Mouse (Mus musculus) telencephalon, adult 2 months (tissue): ENCODE data around the gene Odf3.

ENCODE experiments used
- DNase-seq: peaks from one replicate; pipeline ENCODE4 v3.0.0-alpha.2; 2011; ENCODE audit warnings: low read depth, low spot score

Gene Odf3

DNA sequence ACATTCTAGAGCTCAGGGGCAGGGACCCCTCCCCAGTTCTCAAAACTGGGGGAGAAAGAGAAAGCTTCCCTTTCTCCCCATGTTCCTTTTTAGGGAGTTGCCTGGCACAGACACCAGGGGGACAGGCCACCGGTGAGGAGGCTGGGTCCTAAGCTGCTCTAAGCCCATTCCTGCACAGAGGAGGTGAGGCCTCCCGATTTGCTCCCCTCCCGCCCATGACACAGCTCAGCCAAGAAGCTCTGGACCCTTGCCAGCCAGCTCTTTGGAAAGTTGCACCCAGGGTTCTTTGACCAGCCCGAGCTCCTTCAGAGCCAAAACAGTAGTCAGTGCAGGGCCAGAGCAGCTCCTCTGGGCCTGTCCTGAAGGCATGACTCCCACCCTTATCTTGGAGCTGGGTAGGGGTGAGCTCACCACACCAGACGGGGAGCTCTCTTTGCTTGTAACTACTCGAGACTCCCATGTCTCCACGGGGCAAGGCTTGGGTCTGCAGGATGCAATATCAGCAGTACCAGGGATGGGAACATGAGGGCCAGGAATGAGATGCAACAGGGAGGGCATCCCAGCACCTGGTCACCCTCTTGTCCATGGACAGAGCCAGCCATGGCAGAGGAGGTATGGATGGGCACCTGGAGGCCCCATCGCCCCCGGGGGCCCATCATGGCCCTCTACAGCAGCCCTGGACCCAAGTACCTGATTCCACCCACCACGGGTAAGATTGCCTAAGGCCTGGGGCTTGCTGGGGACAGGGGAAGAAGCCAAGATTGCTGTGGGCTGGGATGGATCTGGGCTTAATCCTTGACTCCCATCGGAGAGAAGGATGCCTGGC is at the start of gene Odf3:
TSS of gene Odf3 (plus strand) at position 51 of the 826 bp plus-strand sequence.
- no peak for DNase-seq

GRCm38 (mm10) chr7:140798212-140798611 is 49.4 kb upstream of the Odf3 start:
- no peak for DNase-seq

GRCm38 (mm10) chr7:140802629-140803028 is 45.0 kb upstream of the Odf3 start:
- DNase-seq = no peak

DNA sequence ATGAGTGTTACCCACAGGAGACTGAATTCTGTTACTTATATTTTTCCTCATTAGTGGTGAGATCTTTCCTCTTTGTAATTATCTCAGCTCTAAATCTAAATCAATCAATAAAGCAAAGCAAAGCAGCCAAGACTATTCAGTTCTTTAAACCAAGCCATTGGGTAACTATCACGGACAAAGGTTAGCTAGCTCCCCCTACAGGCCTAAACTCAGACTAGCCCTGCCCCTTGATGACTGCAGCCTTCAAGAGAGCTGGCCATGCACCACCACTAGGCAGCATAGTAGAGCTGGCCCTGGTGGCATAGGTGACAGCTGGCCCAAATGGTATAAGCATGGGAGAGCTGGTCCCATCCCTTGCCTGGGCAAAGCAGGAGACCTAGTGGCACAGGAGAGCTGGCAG is 41.9 kb upstream of the Odf3 start:
- DNase-seq = peak; percentile 34

DNA sequence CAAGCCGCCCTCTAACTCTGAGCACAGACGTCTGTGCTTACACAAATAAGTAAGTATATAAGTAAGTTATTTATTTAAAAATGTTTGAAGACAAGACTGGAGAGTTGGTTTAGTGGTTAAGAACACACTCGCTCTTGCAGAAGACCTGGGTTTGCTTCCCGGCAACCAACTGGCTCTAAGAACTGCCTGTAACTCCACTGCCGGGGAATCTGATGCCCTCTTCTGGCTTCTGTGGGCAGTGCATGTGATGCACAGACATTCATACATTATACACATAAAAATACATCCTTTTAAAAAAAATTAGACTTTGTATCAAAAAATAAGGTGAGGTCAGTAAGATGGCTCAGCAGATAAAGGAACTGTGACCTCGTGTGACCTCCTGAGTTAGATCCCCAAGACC is 37.1 kb upstream of the Odf3 start:
- no peak for DNase-seq

DNA sequence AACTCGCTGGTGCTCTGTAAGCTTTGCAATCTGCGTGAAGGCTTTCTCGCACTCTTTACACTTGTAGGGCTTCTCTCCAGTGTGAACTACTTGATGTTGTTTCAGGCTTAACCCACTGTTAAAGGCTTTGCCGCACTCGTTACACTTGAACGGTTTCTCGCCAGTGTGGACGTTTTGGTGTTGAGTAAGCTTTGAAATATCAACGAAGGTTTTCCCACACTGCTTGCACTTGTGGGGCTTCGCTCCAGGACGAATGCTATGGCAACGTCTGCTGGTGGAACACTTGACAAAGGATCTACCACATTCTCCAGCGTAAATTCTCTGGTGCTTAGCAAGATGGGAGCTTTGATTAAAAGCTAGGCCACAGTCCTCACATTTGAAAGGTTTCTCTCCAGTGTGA is 35.9 kb upstream of the Odf3 start:
- DNase-seq = no peak

DNA sequence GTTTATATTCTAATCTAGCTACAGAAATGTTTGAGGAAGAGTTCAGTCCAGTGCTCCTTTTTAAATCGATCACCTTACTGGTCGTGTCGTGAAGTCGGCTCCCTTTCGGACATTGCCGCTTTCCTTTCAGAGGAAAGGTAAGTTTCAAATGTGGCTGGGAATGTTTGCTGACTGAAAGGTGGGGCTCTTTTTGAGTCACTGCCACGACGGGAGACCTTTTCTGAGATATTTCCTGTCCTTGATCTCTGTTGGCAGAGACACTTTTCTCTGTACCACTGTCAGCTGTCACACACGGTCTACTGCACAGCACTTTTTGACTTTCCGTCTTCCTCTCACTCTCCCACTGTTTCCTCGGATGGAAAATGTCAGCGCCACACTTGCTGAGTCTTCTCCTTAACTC is 34.8 kb upstream of the Odf3 start:
- no peak for DNase-seq

DNA sequence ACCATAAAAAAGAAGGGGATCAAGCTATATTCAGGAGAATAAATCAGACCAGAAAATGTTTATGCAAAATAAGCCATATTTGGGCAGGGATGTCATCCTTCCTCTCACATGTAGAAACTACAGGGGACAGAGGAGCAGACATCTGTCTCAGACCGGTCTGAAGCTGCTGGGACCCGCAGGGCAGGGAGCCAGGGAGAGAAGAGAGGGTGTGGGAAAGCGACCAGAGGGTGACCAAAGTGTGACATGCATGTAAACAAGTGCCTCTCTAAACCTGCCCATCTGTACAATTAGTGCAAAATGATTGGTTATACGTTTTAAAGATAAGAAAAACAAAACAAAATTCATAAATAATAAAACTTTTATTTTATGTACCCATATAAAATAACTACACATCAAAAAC is 27.4 kb upstream of the Odf3 start:
- DNase-seq = no peak

DNA sequence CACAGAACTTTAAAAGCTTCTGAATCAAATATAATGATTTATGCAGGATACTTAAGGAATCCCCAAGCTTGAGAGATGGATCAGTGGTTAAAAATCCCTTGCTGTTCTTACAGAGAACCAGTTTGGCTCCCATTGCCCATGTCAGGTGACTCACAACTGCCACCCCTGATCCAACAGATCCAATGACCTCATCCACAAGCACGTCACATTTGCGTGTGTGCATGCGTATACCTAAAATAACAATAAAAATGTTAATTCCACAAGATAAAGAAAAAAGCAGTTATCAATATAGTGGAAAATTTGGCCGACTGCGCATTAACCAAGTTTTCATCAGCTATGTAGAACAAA is 26.3 kb upstream of the Odf3 start:
- no peak for DNase-seq

- peak; percentile 78 for DNase-seq
Observed at GRCm38 (mm10) chr7:140821653-140822329, 25.8 kb upstream of the Odf3 start, which contains the start of gene Zfp941. Zfp941 (minus strand) TSS chr7:140822178.

DNA sequence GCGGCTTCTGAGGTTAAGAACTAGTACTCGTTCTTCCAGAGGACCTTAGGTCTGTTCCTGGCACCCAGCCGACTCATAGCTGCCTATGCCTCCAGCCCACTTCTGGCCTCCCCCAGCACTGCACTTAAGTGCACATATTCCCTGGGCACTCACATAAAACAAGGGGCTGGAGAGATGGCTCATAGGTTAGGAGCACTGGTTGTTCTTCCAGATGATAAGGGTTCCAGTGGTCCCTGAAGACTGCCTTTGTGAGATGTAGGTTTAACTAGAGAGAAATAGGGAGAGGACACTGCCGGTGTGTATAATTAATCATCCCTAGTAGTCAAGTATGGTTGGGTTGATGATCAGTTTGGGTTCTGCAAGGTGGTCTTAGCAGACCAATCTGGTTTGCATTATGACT is 24.9 kb upstream of the Odf3 start:
- DNase-seq = no peak

GRCm38 (mm10) chr7:140828171-140828881 is 19.3 kb upstream of the Odf3 start:
- DNase-seq = peak; percentile 91

GRCm38 (mm10) chr7:140831447-140831846 is 16.2 kb upstream of the Odf3 start:
- DNase-seq = no peak

DNA sequence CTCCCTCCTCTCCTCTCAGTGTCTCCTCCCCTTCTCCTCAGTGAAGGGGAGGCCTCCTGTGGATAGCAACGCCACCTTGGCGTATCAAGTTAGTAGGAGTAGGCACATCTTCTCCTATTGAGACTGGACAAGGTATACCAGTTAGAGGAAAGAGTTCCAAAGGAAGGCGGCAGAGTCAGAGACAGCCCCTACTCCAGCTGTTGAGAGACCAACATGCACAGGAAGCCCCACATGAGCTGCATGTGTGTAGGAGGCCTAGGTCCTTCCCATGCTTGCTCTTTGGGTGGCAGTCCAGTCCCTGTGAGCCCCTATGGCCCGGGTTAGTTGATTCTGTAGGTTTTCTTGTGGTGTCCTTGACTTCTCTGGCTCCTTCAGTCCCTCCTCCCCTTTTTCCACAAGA is 14.3 kb upstream of the Odf3 start:
- no peak for DNase-seq

DNA sequence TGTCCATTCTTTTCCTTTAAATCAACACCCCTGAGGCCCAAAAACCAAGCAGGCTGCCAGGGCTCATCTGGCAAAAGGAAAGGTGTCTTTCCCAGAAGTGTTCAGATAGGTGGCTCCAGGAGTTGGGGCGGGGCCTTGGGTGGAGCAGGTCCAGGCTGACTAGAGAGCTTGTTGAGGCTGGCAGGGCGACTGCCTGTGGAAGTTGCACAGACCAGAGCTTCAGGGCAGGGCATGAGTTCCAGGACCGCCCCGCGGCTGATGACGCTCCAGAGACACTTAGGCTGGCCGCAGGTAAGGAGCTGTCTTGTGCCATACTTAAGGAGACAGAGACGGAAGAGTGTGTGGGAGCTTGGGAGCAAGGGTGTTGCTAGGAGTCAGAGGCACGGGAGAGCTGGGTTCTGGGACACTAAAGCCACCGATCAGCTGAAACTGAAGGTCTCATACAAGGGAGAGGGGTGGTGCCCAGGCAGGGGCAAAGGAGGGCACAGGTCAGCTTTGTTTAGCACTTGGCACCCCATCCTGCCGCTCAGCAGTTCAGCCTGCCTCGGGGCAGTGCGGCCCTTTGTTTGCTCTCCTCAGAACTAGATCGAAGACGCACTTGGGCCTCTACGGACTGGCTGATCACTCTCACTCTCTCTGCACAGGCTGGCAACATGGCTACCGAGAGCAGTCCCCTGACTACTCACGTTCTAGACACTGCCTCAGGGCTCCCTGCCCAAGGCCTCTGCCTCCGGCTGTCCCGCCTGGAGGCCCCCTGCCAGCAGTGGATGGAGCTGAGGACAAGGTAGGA is 12.4 kb upstream of the Odf3 start, which contains the start of gene Urah:
TSS of gene Urah (plus strand) at position 51 of the 790 bp plus-strand sequence.
- DNase-seq = no peak

DNA sequence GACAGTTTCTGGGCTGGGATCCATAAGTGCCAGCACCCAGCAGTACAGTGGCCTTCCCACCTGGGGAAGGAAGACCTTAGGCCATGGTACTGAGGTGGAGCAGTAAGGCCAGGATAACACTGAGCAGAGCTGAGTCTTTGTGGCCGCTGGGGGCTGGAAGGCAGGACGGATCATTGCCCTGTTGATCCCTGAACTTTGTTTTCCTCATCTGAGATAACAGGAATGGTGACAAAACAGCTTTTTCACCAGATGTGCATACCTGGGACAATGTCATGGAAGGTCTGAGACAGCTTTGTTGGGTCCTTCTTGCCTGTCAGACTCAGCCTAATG is 11.9 kb upstream of the Odf3 start:
- DNase-seq = no peak

- DNase-seq = peak; percentile 60
Observed at GRCm38 (mm10) chr7:140836243-140837115, 11.1 kb upstream of the Odf3 start.

DNA sequence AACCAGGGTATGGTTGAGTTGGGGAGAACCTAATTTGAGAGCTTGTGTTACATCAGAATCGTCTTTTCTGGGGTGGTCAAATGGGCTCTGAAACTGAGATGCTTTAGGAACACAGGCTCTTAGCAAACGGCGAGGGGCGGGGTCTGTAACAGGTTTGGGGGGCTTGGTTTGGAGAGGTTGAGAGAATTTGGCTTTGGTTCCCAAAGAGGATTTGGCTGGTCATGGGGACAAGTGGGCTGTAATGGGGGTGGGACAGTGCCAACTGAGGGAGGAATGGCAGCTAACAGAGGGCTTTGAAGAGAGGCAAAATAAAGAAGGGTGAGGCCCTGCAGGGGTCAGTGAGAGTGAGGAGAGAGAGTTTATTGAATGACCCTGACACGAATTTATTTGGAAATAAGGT is 8.0 kb upstream of the Odf3 start:
- DNase-seq = no peak

- DNase-seq = peak; percentile 41
Observed at GRCm38 (mm10) chr7:140840750-140841735, 6.6 kb upstream of the Odf3 start.

GRCm38 (mm10) chr7:140843806-140844205 is 3.8 kb upstream of the Odf3 start:
- no peak for DNase-seq
